Mouse (Mus musculus) midbrain, embryonic 16.5 days (tissue): ENCODE measurements at regions not wholly inside any gene's neighbourhood (a gene's known extent, or its start where the extent isn't known, plus 50 kb on each side); places are given as distances from the start of the nearest gene placed in this dataset.

Experiments
- ATAC-seq: fragments of 200-750 bp; cut with Nextera tagmentation; 2 replicates; pipeline ENCODE4 v1.8.0; 2017; ENCODE audit warnings: moderate TSS enrichment
- H3K27ac ChIP-seq: fragments of 300-500 bp; sonication (generic); 2 replicates; pipeline ENCODE4 v1.5.1; 2014; ENCODE audit warnings: mild to moderate bottlenecking, low read length, mixed read lengths
- H3K27me3 ChIP-seq: fragments of 300-500 bp; sonication (generic); 2 replicates; pipeline ENCODE4 v1.6.1; 2014; ENCODE audit warnings: low read depth, low read length, mixed read lengths; ENCODE audit not compliant: control insufficient read depth, insufficient read depth
- H3K36me3 ChIP-seq: fragments of 300-500 bp; sonication (generic); 2 replicates; pipeline ENCODE4 v1.6.1; 2014; ENCODE audit warnings: mild to moderate bottlenecking, low read length, moderate library complexity, mixed read lengths; ENCODE audit not compliant: control insufficient read depth, insufficient read depth
- H3K4me1 ChIP-seq: fragments of 300-500 bp; sonication (generic); 2 replicates; pipeline ENCODE4 v1.6.1; 2014; ENCODE audit warnings: mild to moderate bottlenecking, low read length, mixed read lengths; ENCODE audit not compliant: control insufficient read depth, insufficient read depth
- H3K4me2 ChIP-seq: fragments of 300-500 bp; sonication (generic); 2 replicates; pipeline ENCODE4 v1.6.1; 2014; ENCODE audit warnings: mild to moderate bottlenecking, low read length, mixed read lengths
- H3K4me3 ChIP-seq: fragments of 300-500 bp; sonication (generic); 2 replicates; pipeline ENCODE4 v1.5.1; 2014; ENCODE audit warnings: low read depth, mild to moderate bottlenecking, low read length, moderate library complexity, mixed read lengths
- H3K9ac ChIP-seq: fragments of 300-500 bp; sonication (generic); 2 replicates; pipeline ENCODE4 v1.6.1; 2014; ENCODE audit warnings: low read depth, low read length, mixed read lengths
- H3K9me3 ChIP-seq: fragments of 300-500 bp; sonication (generic); replicated peaks from 2 replicates; pipeline ENCODE4 v1.6.1; 2014; ENCODE audit warnings: mild to moderate bottlenecking, low read length, mixed read lengths; ENCODE audit not compliant: control insufficient read depth, poor library complexity, severe bottlenecking
- WGBS: fragments of 180-500 bp; shearing (Covaris S2); extraction: QIAGEN DNeasy Blood & Tissue Kit; methylation state at CpG from one replicate; pipeline ENCODE4 v1.1.7; 2014; 5-methylcytosine and 5-hydroxymethylcytosine counted together

DNA sequence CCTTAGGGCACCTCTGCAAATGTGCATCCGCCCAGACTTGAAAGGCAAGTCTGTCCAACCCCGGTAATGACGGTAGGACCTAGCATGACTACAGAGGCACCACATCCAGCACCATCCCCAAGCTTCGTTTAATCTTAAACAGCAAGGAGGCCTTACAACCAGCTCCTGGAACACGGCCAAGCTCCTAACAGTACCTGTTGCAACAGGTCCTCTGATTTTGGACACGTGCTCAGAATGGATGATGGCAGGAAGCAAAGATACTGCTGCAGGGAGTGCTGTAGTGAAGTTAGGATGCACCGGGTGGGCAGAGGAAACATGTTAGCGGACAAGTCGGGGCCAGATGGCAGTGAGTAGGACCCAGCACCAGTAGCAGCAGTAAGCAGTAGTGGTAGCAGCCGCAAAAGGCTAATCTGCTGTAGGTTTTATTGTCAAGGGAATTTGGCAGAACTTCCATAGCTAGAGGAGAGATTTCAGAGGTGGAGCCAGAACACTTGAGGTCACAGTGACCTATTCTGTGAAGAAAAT, 2813.5 kb upstream of the Gm7489 start:
- Histone ChIP-seq H3K9me3 (no peaks in the 10 kb centered on the region), H3K27ac (no peak overlapping the region), H3K9ac (no peak overlapping the region), H3K4me3 (no peak overlapping the region), H3K36me3 (no peaks in the 10 kb centered on the region), H3K27me3 (no peaks in the 10 kb centered on the region), H3K4me1 (no peaks in the 10 kb centered on the region), H3K4me2 (no peak overlapping the region)
- ATAC-seq: no peak
- 70% methylated on average over 10 of the region's 10 CpGs for WGBS

DNA sequence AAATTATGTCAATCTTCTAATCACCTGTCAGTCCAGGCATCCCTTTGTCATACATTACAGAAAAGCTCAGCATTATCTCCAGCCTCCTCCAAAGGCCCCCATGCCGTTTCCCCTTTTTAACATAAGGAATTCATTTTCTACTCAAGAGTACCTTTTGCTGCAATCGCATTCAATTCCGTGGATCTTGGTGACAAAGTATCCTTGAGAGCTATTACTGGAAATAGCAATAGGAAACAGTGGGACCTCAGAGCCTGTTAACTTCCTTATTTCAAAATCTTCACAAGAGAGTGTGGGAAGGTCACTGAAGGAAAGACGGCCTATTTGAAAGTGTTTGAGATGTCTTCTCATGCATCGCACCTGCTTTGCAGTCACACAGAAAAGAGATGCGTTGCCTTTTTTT, 2811.0 kb upstream of the Gm7489 start:
- no peak overlapping the region for H3K4me3 ChIP-seq
- H3K9me3 ChIP-seq: no peaks in the 10 kb centered on the region
- H3K4me1 ChIP-seq: no peaks in the 10 kb centered on the region
- H3K4me2 ChIP-seq: no peak overlapping the region
- no peak for ATAC-seq
- 77% methylated on average over 6 of the region's 6 CpGs for WGBS
- H3K9ac ChIP-seq: no peak overlapping the region
- H3K27ac ChIP-seq: no peak overlapping the region
- no peaks in the 10 kb centered on the region for H3K36me3 ChIP-seq
- H3K27me3 ChIP-seq: no peaks in the 10 kb centered on the region

DNA sequence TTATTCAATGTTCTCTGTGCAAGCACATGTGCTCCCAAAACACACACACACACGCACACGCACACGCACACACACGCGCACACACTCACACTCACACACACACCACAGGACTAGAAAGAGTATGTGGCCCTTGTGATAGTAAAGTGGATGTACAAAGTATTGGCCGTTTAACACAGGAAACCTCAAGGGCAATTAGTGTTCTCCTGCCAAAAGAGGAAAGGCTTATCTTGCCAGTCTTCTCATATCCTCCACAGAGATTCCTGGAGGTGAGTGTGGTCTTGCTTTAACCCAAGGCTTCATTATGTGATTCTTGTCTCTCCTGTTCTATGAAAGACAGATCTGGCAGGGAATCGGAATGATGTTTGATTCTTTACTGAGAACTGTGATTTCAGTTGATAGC, 2810.5 kb upstream of the Gm7489 start:
- no peak for ATAC-seq
- Histone ChIP-seq H3K4me1 (no peaks in the 10 kb centered on the region), H3K36me3 (no peaks in the 10 kb centered on the region), H3K9me3 (no peaks in the 10 kb centered on the region), H3K4me2 (no peak overlapping the region), H3K9ac (no peak overlapping the region), H3K27ac (no peak overlapping the region), H3K4me3 (no peak overlapping the region), H3K27me3 (no peaks in the 10 kb centered on the region)
- 96% methylated on average over 7 of the region's 7 CpGs for WGBS

DNA sequence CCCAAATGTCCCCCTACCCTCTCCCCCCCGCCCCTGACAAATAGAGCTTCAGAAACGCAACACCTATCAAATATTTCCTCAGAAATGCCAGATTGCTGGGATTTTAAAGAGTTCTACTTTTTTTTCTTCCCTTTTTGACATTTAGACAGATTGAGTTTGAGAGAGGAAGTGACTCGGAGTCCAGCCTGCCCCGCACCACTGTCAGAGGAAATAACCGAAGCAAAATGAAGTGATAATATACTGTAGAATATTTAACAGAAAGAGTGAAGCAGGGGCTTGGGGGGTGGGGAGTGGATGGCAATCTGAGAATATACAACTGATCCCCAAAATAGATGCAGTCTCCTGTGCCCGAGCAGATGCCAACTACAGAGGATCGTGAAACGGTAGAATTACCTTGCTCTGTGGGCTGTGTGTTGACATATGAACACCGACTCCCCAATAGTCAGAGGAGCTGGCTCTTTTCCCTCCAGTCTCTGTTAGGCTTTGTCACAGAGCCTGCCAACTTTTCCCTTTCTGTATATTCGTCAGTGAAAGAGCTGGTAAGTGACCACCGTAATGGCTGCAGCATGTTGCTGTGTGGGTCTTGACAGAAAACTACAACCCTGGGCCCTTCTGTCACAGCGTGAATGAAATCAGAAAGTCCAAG, 2800.9 kb upstream of the Gm7489 start:
- Histone ChIP-seq H3K36me3 (no peaks in the 10 kb centered on the region), H3K27ac (no peak overlapping the region), H3K27me3 (no peaks in the 10 kb centered on the region), H3K4me3 (no peak overlapping the region), H3K9ac (no peak overlapping the region), H3K4me2 (no peak overlapping the region), H3K4me1 (no peaks in the 10 kb centered on the region), H3K9me3 (no peaks in the 10 kb centered on the region)
- WGBS: 79% methylated on average over 12 of the region's 12 CpGs
- no peak for ATAC-seq

DNA sequence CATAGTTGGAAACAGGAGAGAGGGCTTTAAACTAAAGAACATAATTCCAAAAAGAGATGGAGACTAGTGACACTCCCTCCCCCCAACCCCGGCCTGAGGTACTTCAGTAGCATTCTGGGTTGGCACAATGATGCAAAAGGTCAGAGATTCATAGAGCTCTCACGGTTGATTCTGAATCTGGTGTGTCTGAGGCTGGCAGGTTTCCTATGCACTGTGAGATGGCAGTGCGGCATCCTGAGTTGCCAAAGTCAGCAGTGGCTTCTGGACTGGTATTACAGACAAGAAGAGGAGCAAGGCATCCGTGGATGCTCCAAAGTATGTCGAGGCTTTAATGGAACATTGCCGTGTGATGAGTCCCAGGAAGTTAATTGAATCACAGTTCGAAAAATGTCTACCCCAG, 2791.8 kb upstream of the Gm7489 start:
- Histone ChIP-seq H3K9ac (no peak overlapping the region), H3K36me3 (no peaks in the 10 kb centered on the region), H3K27ac (no peak overlapping the region), H3K4me1 (no peaks in the 10 kb centered on the region), H3K9me3 (no peaks in the 10 kb centered on the region), H3K27me3 (no peaks in the 10 kb centered on the region), H3K4me3 (no peak overlapping the region), H3K4me2 (no peak overlapping the region)
- ATAC-seq: no peak
- WGBS: 90% methylated on average over 7 of the region's 7 CpGs

DNA sequence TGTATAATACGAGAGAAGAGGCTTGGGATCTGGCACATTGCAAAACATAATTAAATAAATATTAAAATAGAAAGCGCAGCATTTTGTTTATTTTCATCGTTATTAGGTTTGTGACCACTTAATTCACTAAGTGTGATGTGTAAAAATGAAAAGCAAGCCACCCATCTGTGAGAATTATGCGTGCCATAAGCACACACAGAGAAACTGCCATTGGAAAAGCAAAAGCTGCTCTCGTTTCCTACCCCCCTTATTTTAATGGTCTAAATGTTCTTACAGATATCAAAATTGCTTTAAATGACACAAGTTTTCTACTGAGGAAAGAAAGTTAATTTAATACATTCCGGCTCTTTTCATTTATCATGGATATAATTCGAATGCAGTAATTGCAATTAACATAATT, 2780.8 kb upstream of the Gm7489 start:
- H3K9ac ChIP-seq: peak overlapping the region; percentile 49; the same call in 1 of the 2 replicates
- no peaks in the 10 kb centered on the region for H3K27me3 ChIP-seq
- 62% methylated on average over 7 of the region's 7 CpGs for WGBS
- H3K27ac ChIP-seq: no peak overlapping the region
- H3K36me3 ChIP-seq: no peaks in the 10 kb centered on the region
- no peaks in the 10 kb centered on the region for H3K4me1 ChIP-seq
- H3K4me2 ChIP-seq: peak overlapping the region; percentile 46
- H3K4me3 ChIP-seq: peak overlapping the region; percentile 21
- ATAC-seq: no peak
- no peaks in the 10 kb centered on the region for H3K9me3 ChIP-seq

DNA sequence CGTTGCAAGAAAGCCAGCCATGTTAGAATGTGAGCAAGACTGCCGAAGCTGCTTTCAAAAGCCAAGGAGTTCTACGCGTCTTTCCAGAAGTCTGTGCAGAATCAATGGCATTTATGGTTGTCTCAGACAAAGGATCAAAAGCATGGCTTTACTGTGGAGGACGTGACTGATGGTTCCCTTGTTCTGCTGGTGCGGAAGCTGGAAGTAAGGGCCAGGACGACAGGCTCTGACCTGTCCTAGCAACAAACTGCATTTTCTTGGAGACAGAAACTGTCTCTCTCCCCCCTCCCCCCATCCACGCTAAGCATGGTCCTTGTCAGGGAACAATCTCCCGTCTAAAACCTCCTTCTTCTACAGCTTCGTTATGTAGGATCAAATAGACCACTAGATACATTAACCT, 2780.3 kb upstream of the Gm7489 start:
- Histone ChIP-seq H3K9me3 (no peaks in the 10 kb centered on the region), H3K27ac (no peak overlapping the region), H3K27me3 (no peaks in the 10 kb centered on the region), H3K4me3 (peak overlapping the region; percentile 21), H3K4me2 (peak overlapping the region; percentile 46), H3K36me3 (no peaks in the 10 kb centered on the region), H3K9ac (peak overlapping the region; percentile 49; the same call in 1 of the 2 replicates), H3K4me1 (no peaks in the 10 kb centered on the region)
- WGBS: 5% methylated on average over 10 of the region's 10 CpGs
- ATAC-seq: peak; percentile 84

DNA sequence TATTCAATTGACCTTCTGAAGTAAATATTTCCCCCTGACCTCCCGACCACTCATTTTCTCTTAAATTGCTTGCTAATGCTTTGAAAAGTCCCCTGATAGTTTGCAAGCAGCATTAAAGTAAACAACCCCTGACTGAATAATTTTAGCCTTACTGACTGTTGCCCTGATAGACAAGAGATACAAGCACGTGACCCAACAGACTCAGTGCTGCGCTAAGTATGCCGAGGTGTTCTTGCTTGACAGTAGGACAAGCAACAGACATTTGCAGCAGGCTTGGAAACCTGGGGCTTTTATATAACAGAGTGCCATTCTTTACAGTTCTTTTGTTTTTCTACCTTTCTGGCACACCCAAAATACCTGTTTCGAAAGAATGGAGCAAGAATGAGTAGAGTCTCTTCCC, 2779.9 kb upstream of the Gm7489 start:
- WGBS: 62% methylated on average over 5 of the region's 5 CpGs
- ATAC-seq: peak; percentile 62; the same call in 1 of the 2 replicates
- Histone ChIP-seq H3K36me3 (no peaks in the 10 kb centered on the region), H3K4me2 (peak overlapping the region; percentile 46), H3K9ac (no peak overlapping the region; the same call in 1 of the 2 replicates), H3K9me3 (no peaks in the 10 kb centered on the region), H3K4me3 (no peak overlapping the region), H3K4me1 (no peaks in the 10 kb centered on the region), H3K27me3 (no peaks in the 10 kb centered on the region), H3K27ac (no peak overlapping the region)

DNA sequence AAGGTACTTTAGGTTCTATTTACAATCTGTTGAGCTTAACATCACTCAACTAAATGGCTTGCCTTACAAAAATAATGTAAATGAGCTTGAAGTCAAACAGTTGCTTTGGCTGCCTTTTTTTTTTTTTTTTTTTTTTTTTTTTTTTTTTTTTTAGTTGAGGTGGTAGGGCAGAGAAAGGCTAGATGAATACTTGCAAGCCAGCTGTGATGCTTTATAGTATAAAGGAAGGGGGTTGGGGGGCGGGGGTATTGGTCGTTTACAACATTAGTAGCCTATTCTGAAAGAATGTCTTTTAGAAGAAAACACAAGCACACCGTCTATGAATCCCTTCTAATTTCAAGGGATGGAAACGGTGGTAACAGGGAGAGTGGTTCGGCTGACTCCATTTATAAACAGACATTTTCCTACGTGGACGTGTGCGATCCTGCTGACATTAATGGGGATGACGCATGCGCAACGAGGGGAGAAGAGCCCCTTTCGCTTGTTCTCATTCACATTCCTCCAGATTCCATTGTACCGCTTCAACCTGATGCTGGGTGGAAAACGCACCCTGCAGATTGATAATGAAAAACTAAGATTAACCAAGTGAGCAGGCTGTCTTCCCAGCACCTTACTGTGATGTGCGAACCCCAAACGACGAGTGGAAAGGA, 2779.2 kb upstream of the Gm7489 start:
- Histone ChIP-seq H3K27ac (no peak overlapping the region), H3K27me3 (no peaks in the 10 kb centered on the region), H3K4me1 (no peaks in the 10 kb centered on the region), H3K4me3 (no peak overlapping the region), H3K36me3 (no peaks in the 10 kb centered on the region), H3K4me2 (peak overlapping the region; percentile 26; the same call in 1 of the 2 replicates), H3K9me3 (no peaks in the 10 kb centered on the region), H3K9ac (no peak overlapping the region)
- no peak for ATAC-seq
- 51% methylated on average over 17 of the region's 17 CpGs for WGBS
